Comparison of ENCODE assay signal across 8 mouse cellular contexts in genomic region chr11:34228758-34229364, GRCm38 (mm10). TPM values are rescaled to one million over a fixed set of nuclear protein-coding genes. Genes with fewer than 3 reads are reported as not detected.
DNase-seq lines count a peak whose midpoint lies in the region; ATAC-seq and TF ChIP-seq lines count a peak whose summit lies in the region.

No protein-coding gene starts in this region.

- TF ChIP-seq CTCF in ES-Bruce4 (IDR thresholded peaks at IDR 0.05; ENCODE audit: low read depth, low read length): peak; percentile 76

- H3K4me3 ChIP-seq in ES-Bruce4 (ENCODE audit: low read depth, low read length): no peak overlapping the region
- no peak overlapping the region for H3K4me3 ChIP-seq in embryonic facial prominence, embryonic 14.5 days (ENCODE audit: low read depth, low read length)
- no peak overlapping the region for H3K4me3 ChIP-seq in hindbrain, embryonic 12.5 days

- no peaks in the 10 kb centered on the region for H3K4me1 ChIP-seq in ES-Bruce4 (ENCODE audit: control insufficient read depth, insufficient read depth, low read length)
- H3K4me1 ChIP-seq in embryonic facial prominence, embryonic 14.5 days (ENCODE audit: control insufficient read depth, insufficient read depth, low read length): no peaks in the 10 kb centered on the region
- no peaks in the 10 kb centered on the region for H3K4me1 ChIP-seq in hindbrain, embryonic 12.5 days

- no peaks in the 10 kb centered on the region for H3K9me3 ChIP-seq in ES-Bruce4 (replicated peaks; ENCODE audit: control insufficient read depth, insufficient read depth, low read length, poor library complexity, severe bottlenecking)
- no peaks in the 10 kb centered on the region for H3K9me3 ChIP-seq in embryonic facial prominence, embryonic 14.5 days (ENCODE audit: control insufficient read depth, low read length)
- H3K9me3 ChIP-seq in hindbrain, embryonic 12.5 days (replicated peaks): no peaks in the 10 kb centered on the region

- WGBS in embryonic facial prominence, embryonic 14.5 days: 49% methylated on average over 4 of the region's 6 CpGs
- WGBS in hindbrain, embryonic 12.5 days: 44% methylated on average over 6 of the region's 6 CpGs

- H3K27ac ChIP-seq in ES-Bruce4 (ENCODE audit: insufficient read depth, low read length): no peak overlapping the region
- no peak overlapping the region for H3K27ac ChIP-seq in embryonic facial prominence, embryonic 14.5 days (replicated peaks; ENCODE audit: low read depth, low read length)
- no peak overlapping the region for H3K27ac ChIP-seq in hindbrain, embryonic 12.5 days

- H3K9ac ChIP-seq in ES-Bruce4 (ENCODE audit: low read depth, poor library complexity, severe bottlenecking): no peak overlapping the region
- H3K9ac ChIP-seq in embryonic facial prominence, embryonic 14.5 days (ENCODE audit: low read depth, low read length): no peak overlapping the region
- no peak overlapping the region for H3K9ac ChIP-seq in hindbrain, embryonic 12.5 days

- peak; percentile 26 to 47 for DNase-seq in adrenal gland, postnatal 4 days (ENCODE audit: low spot score in 2 of 2)
- DNase-seq in embryonic facial prominence, embryonic 14.5 days (ENCODE audit: low spot score): peak; percentile 55
- peak; percentile 85 to 86 for DNase-seq in layer of hippocampus, postnatal 10 days (ENCODE audit: low spot score in 2 of 2)
- peak; percentile 64 for DNase-seq in lung, postnatal 14 days
- DNase-seq in right cerebral cortex, adult 2 months (ENCODE audit: low spot score in 2 of 2): peak; percentile 83 to 84
- peak; percentile 21 for DNase-seq in yolk sac, embryonic 10.5 days (ENCODE audit: low spot score)

- TF ChIP-seq POLR2A in ES-Bruce4 (IDR thresholded peaks at IDR 0.05; ENCODE audit: insufficient read depth, low read length): no peak

- peak; percentile 18; the same call in 1 of the 2 replicates for ATAC-seq in embryonic facial prominence, embryonic 14.5 days (ENCODE audit: low read depth)
- peak; percentile 76 for ATAC-seq in hindbrain, embryonic 12.5 days (ENCODE audit: low FRiP score)

- H3K27me3 ChIP-seq in ES-Bruce4 (ENCODE audit: control insufficient read depth, insufficient read depth, low read length, poor library complexity, severe bottlenecking): no peaks in the 10 kb centered on the region
- no peaks in the 10 kb centered on the region for H3K27me3 ChIP-seq in embryonic facial prominence, embryonic 14.5 days (replicated peaks; ENCODE audit: control insufficient read depth, insufficient read depth, low read length)
- no peaks in the 10 kb centered on the region for H3K27me3 ChIP-seq in hindbrain, embryonic 12.5 days

- no peak overlapping the region for H3K4me2 ChIP-seq in embryonic facial prominence, embryonic 14.5 days (ENCODE audit: low read depth, low read length)
- no peak overlapping the region for H3K4me2 ChIP-seq in hindbrain, embryonic 12.5 days (replicated peaks)

- H3K36me3 ChIP-seq in ES-Bruce4 (ENCODE audit: control insufficient read depth, insufficient read depth, low read length, poor library complexity, severe bottlenecking): no peaks in the 10 kb centered on the region
- no peaks in the 10 kb centered on the region for H3K36me3 ChIP-seq in embryonic facial prominence, embryonic 14.5 days (ENCODE audit: control insufficient read depth, insufficient read depth, low read length)
- no peaks in the 10 kb centered on the region for H3K36me3 ChIP-seq in hindbrain, embryonic 12.5 days

- TF ChIP-seq EP300 in ES-Bruce4 (IDR thresholded peaks at IDR 0.05; ENCODE audit: insufficient read depth, low read depth, low read length): no peak

RNA-seq across cellular contexts. Expression of gene Foxi1, which starts 21.0 kb away (rescaled TPM):
- polyA plus RNA-seq in ES-Bruce4 (2011; ENCODE audit: insufficient read depth, insufficient read length, low read depth, missing spikeins): not detected in 2 replicates
- 1 to 10 TPM in 1 of 2 experiments, not detected in 1; 3.6 TPM for total RNA-seq in adrenal gland, postnatal 4 days (2021)
- 0.45 and 0.99 TPM in 2 replicates for polyA plus RNA-seq in embryonic facial prominence, embryonic 14.5 days (2014; fragmentation: Nextera tagmentation; extraction: Ambion mirVana)
- 0.78 and 0.92 TPM in 2 replicates for polyA plus RNA-seq in hindbrain, embryonic 12.5 days (2016; fragmentation: Nextera tagmentation; extraction: Ambion mirVana)
- total RNA-seq in layer of hippocampus, postnatal 10 days (2021): not detected

Comparison
In these comparisons a context has a peak if more than half of its experiments do, and no peak if none do; other contexts are left out.
1. DNase-seq: peak in every context shown above with its lines; median percentile 86 in layer of hippocampus, postnatal 10 days; 84 in right cerebral cortex, adult 2 months; 64 in lung, postnatal 14 days; 55 in embryonic facial prominence, embryonic 14.5 days; 36 in adrenal gland, postnatal 4 days; 21 in yolk sac, embryonic 10.5 days.